23 mouse cellular contexts compared by ENCODE assay signal in genomic region chr1:69157346-69157745, GRCm38 (mm10). TPM values are rescaled to one million over a fixed set of nuclear protein-coding genes. Genes with fewer than 3 reads are reported as not detected.
DNase-seq lines count a peak whose midpoint lies in the region; ATAC-seq and TF ChIP-seq lines count a peak whose summit lies in the region.
"Had no signal": no experiment of that assay in that cellular context is flagged by ENCODE, and none has a peak within 500 bp of the region (broad histone marks: within the 10 kb centered on the region; RNA-seq: fewer than 3 reads in every experiment).

No protein-coding gene starts in this region.

- peak; percentile 93 for ATAC-seq in forebrain, embryonic 13.5 days
- ATAC-seq in hindbrain, embryonic 16.5 days: peak; percentile 86
- ATAC-seq in neural tube, embryonic 13.5 days (ENCODE audit: low read depth): peak; percentile 65
- no peak for ATAC-seq in erythroid progenitor cell, adult 5-6 weeks (replicated peaks; ENCODE audit: low FRiP score, poor library complexity, severe bottlenecking)
- ATAC-seq: liver, embryonic 12.5 days had no signal

- TF ChIP-seq CTCF in thymus, adult 2 months (IDR thresholded peaks at IDR 0.05; ENCODE audit: borderline replicate concordance, control insufficient read depth, extremely low read depth, insufficient read depth, low read length, poor library complexity): no peak

- H3K9me3 ChIP-seq in forebrain, embryonic 13.5 days (replicated peaks): no peaks in the 10 kb centered on the region
- no peaks in the 10 kb centered on the region for H3K9me3 ChIP-seq in hindbrain, embryonic 16.5 days (ENCODE audit: control insufficient read depth, low read length)
- no peaks in the 10 kb centered on the region for H3K9me3 ChIP-seq in neural tube, embryonic 13.5 days
- H3K9me3 ChIP-seq: heart, embryonic 13.5 days; limb, embryonic 10.5 days; liver, embryonic 12.5 days; lung, embryonic 15.5 days had no signal

- H3K4me2 ChIP-seq in forebrain, embryonic 13.5 days: no peak overlapping the region
- no peak overlapping the region for H3K4me2 ChIP-seq in hindbrain, embryonic 16.5 days (ENCODE audit: low read length)
- H3K4me2 ChIP-seq in neural tube, embryonic 13.5 days: no peak overlapping the region
- H3K4me2 ChIP-seq: heart, embryonic 13.5 days; liver, embryonic 12.5 days; lung, embryonic 15.5 days had no signal

- DNase-seq in embryo, embryonic 10 days (ENCODE audit: low spot score): peak; percentile 11
- no peak for DNase-seq in embryo, embryonic 9.5 days (ENCODE audit: extremely low spot score)
- DNase-seq in natural killer cell, adult 2 months (ENCODE audit: low spot score in 2 of 2): no peak
- no peak for DNase-seq in thymus, adult 2 months
- DNase-seq: adrenal gland, postnatal 25 days; cerebellum, postnatal 25 days; kidney, adult 2 months; right cerebral cortex, adult 18-20 months; thymus, postnatal 25 days had no signal

- no peak overlapping the region for H3K9ac ChIP-seq in forebrain, embryonic 13.5 days
- no peak overlapping the region for H3K9ac ChIP-seq in hindbrain, embryonic 16.5 days (ENCODE audit: low read depth, low read length)
- no peak overlapping the region for H3K9ac ChIP-seq in neural tube, embryonic 13.5 days
- H3K9ac ChIP-seq: heart, embryonic 13.5 days; liver, embryonic 12.5 days; lung, embryonic 15.5 days had no signal

- no peaks in the 10 kb centered on the region for H3K36me3 ChIP-seq in forebrain, embryonic 13.5 days (ENCODE audit: poor library complexity, severe bottlenecking)
- H3K36me3 ChIP-seq in hindbrain, embryonic 16.5 days (ENCODE audit: control insufficient read depth, insufficient read depth, low read length): no peaks in the 10 kb centered on the region
- H3K36me3 ChIP-seq in neural tube, embryonic 13.5 days: no peaks in the 10 kb centered on the region
- H3K36me3 ChIP-seq in thymus, adult 2 months (ENCODE audit: control insufficient read depth, insufficient read depth, low read length): no peaks in the 10 kb centered on the region
- H3K36me3 ChIP-seq: heart, embryonic 13.5 days; limb, embryonic 10.5 days; liver, embryonic 12.5 days; lung, embryonic 15.5 days had no signal

- no peaks in the 10 kb centered on the region for H3K27me3 ChIP-seq in forebrain, embryonic 13.5 days
- H3K27me3 ChIP-seq in hindbrain, embryonic 16.5 days (replicated peaks; ENCODE audit: control insufficient read depth, insufficient read depth, low read length): no peaks in the 10 kb centered on the region
- H3K27me3 ChIP-seq in neural tube, embryonic 13.5 days: no peaks in the 10 kb centered on the region
- no peaks in the 10 kb centered on the region for H3K27me3 ChIP-seq in thymus, adult 2 months (ENCODE audit: control insufficient read depth, insufficient read depth, low read length)
- H3K27me3 ChIP-seq: heart, embryonic 13.5 days; liver, embryonic 12.5 days; lung, embryonic 15.5 days had no signal

- no peak overlapping the region for H3K4me3 ChIP-seq in forebrain, embryonic 13.5 days
- no peak overlapping the region for H3K4me3 ChIP-seq in hindbrain, embryonic 16.5 days (ENCODE audit: low read length)
- H3K4me3 ChIP-seq in neural tube, embryonic 13.5 days: no peak overlapping the region
- no peak overlapping the region for H3K4me3 ChIP-seq in thymus, adult 2 months (ENCODE audit: control insufficient read depth, insufficient read depth, low read length)
- H3K4me3 ChIP-seq: heart, embryonic 13.5 days; limb, embryonic 10.5 days; liver, embryonic 12.5 days; lung, embryonic 15.5 days had no signal

- TF ChIP-seq POLR2A in thymus, adult 2 months (IDR thresholded peaks at IDR 0.05; ENCODE audit: control insufficient read depth, extremely low read depth, insufficient read depth, low read length, poor library complexity): no peak

- no peak overlapping the region for H3K27ac ChIP-seq in forebrain, embryonic 13.5 days
- H3K27ac ChIP-seq in hindbrain, embryonic 16.5 days (ENCODE audit: low read depth, low read length): no peak overlapping the region
- no peak overlapping the region for H3K27ac ChIP-seq in neural tube, embryonic 13.5 days (replicated peaks)
- no peak overlapping the region for H3K27ac ChIP-seq in thymus, adult 2 months (ENCODE audit: control insufficient read depth, insufficient read depth, low read length)
- H3K27ac ChIP-seq: heart, embryonic 13.5 days; limb, embryonic 10.5 days; liver, embryonic 12.5 days; lung, embryonic 15.5 days; stomach, postnatal 0 days had no signal

- WGBS in forebrain, embryonic 13.5 days: 27% methylated on average over 2 of the region's 2 CpGs
- 33% methylated on average over 2 of the region's 2 CpGs for WGBS in hindbrain, embryonic 16.5 days
- WGBS in neural tube, embryonic 13.5 days: 28% methylated on average over 2 of the region's 2 CpGs
- WGBS in thymus, adult 2 months: 89% methylated on average over 2 of the region's 2 CpGs

- peaks cover 5% of the 10 kb centered on the region for H3K4me1 ChIP-seq in forebrain, embryonic 13.5 days
- no peaks in the 10 kb centered on the region for H3K4me1 ChIP-seq in hindbrain, embryonic 16.5 days (ENCODE audit: control insufficient read depth, insufficient read depth, low read depth, low read length)
- peaks cover 4% of the 10 kb centered on the region for H3K4me1 ChIP-seq in neural tube, embryonic 13.5 days (replicated peaks)
- H3K4me1 ChIP-seq in thymus, adult 2 months (replicated peaks; ENCODE audit: control insufficient read depth, insufficient read depth, low read length): no peaks in the 10 kb centered on the region
- H3K4me1 ChIP-seq: heart, embryonic 13.5 days; limb, embryonic 10.5 days; liver, embryonic 12.5 days; lung, embryonic 15.5 days had no signal

RNA-seq across cellular contexts. Expression of gene Erbb4, which starts 49.5 kb away (rescaled TPM):
- 8.9 and 11.2 TPM in 2 replicates for polyA plus RNA-seq in forebrain, embryonic 13.5 days (2015; fragmentation: Nextera tagmentation; extraction: Ambion mirVana)
- polyA plus RNA-seq in hindbrain, embryonic 16.5 days (2015; fragmentation: Nextera tagmentation; extraction: Ambion mirVana): 12.4 and 14.7 TPM in 2 replicates
- 13.6 and 14.4 TPM in 2 replicates for polyA plus RNA-seq in neural tube, embryonic 13.5 days (2015; fragmentation: Nextera tagmentation; extraction: Ambion mirVana)
- not detected in 2 replicates for total RNA-seq in erythroid progenitor cell, adult 5-6 weeks (2015; ENCODE audit: low replicate concordance)
- total RNA-seq in erythroid progenitor cell, adult 5-6 weeks (2017; ENCODE audit: low replicate concordance): not detected in 2 replicates
- polyA plus RNA-seq in thymus, adult 2 months (2012; rRNA removed): 0.09 TPM in 1 of 2 replicates, not detected in the other
- total RNA-seq: hematopoietic stem cell, adult 5-6 weeks; megakaryocyte progenitor cell, adult 5-6 weeks; neutrophil, adult 5-6 weeks had no signal
- polyA plus RNA-seq: large intestine, adult 2 months; spleen, adult 2 months; stomach, postnatal 0 days had no signal
